Mouse (Mus musculus): Measurements from ENCODE around the gene Svep1. TPM values are rescaled to one million over a fixed set of nuclear protein-coding genes. Genes with fewer than 3 reads are reported as not detected.

Svep1 gene
- total and polyA plus RNA-seq, 3 experiments = not detected

GRCm38 (mm10) chr4:58127024-58127423 lies 79.6 kb downstream of the Svep1 start:
- H3K4me3 ChIP-seq (ENCODE audit: control insufficient read depth in 1 of 2, insufficient read depth in 1 of 2, low read depth in 2 of 2, low read length in 2 of 2) = no peak overlapping the region
- no peak for DNase-seq (ENCODE audit: low read depth, low spot score)
- H3K27ac ChIP-seq (ENCODE audit: control insufficient read depth, low read depth, low read length) = no peak overlapping the region
- H3K4me1 ChIP-seq (ENCODE audit: control insufficient read depth in 1 of 2, insufficient read depth in 2 of 2, low read length in 2 of 2) = no peaks in the 10 kb centered on the region
- H3K27me3 ChIP-seq (ENCODE audit: control insufficient read depth in 1 of 2, insufficient read depth in 2 of 2, low read length in 2 of 2) = peaks cover 0 to 2% of the 10 kb centered on the region in 2 experiments; a peak in 1 of 4 replicates
- H3K9me3 ChIP-seq (replicated peaks; ENCODE audit: insufficient read depth, low read length) = no peaks in the 10 kb centered on the region
- TF ChIP-seq NELFE (IDR thresholded peaks at IDR 0.05; ENCODE audit: low read depth, low read length) = no peak
- peak; percentile 62; the same call in 1 of the 2 replicates for TF ChIP-seq RCOR1 (IDR thresholded peaks at IDR 0.05; ENCODE audit: low read depth, low read length)
- H3K36me3 ChIP-seq (ENCODE audit: control insufficient read depth in 1 of 2, insufficient read depth in 2 of 2, low read length in 2 of 2) = no peaks in the 10 kb centered on the region
- H3K79me2 ChIP-seq (ENCODE audit: control insufficient read depth, insufficient read depth, low read length, poor library complexity) = no peaks in the 10 kb centered on the region
- no peak overlapping the region for H3K9ac ChIP-seq (ENCODE audit: control insufficient read depth, low read depth, low read length, poor library complexity, severe bottlenecking)

DNA sequence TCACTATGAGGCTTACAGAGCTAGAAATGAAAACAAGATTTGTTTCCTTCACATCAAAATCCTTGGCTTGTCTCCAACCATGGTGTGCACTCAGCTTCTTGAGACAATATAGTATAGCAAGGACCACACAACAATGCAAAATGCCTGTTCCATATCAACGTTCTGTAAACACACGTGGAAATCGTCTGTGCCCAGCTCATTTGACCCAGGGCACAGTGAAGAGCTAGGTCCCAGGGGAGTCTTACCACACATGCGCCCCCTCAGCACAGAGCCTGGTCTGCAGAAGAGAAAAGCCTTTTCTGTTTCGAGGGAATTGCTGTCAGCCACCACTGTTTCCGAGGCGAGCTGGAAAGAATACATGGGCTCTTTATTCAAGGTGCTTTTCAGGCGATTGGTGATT lies 91.2 kb downstream of the Svep1 start:
- TF ChIP-seq EP300 (IDR thresholded peaks at IDR 0.05; ENCODE audit: low read depth in 1 of 2, low read length in 2 of 2) = no peak
- TF ChIP-seq CTCF (IDR thresholded peaks at IDR 0.05 in 2 of 3, conservative IDR thresholded peaks at IDR 0.05 in 1 of 3; ENCODE audit: control insufficient read depth in 1 of 3, insufficient read depth in 1 of 3, low read depth in 2 of 3, low read length in 3 of 3, poor library complexity in 1 of 3, severe bottlenecking in 1 of 3) = no peak
- TF ChIP-seq USF2 (IDR thresholded peaks at IDR 0.05; ENCODE audit: borderline replicate concordance in 1 of 2, insufficient read depth in 1 of 2, low read depth in 1 of 2, low read length in 2 of 2) = no peak
- no peak for TF ChIP-seq NELFE (IDR thresholded peaks at IDR 0.05; ENCODE audit: low read depth, low read length)
- TF ChIP-seq GABPA (IDR thresholded peaks at IDR 0.05; ENCODE audit: low read depth, low read length) = no peak
- TF ChIP-seq ZC3H11A (IDR thresholded peaks at IDR 0.05; ENCODE audit: low read depth, low read length) = no peak
- TF ChIP-seq ZKSCAN1 (IDR thresholded peaks at IDR 0.05; ENCODE audit: low read depth, low read length) = no peak
- no peak for TF ChIP-seq HCFC1 (IDR thresholded peaks at IDR 0.05; ENCODE audit: low read depth, low read length)
- no peak for TF ChIP-seq USF1 (IDR thresholded peaks at IDR 0.05; ENCODE audit: low read depth, low read length)
- TF ChIP-seq KAT2A (conservative IDR thresholded peaks at IDR 0.05; ENCODE audit: low read depth, low read length) = no peak
- TF ChIP-seq ZMIZ1 (IDR thresholded peaks at IDR 0.05; ENCODE audit: low read depth, low read length) = no peak
- TF ChIP-seq MEF2A (IDR thresholded peaks at IDR 0.05; ENCODE audit: extremely low read depth, insufficient replicate concordance, low read depth, low read length, poor library complexity, severe bottlenecking) = no peak
- no peak for TF ChIP-seq TCF12 (IDR thresholded peaks at IDR 0.05; ENCODE audit: low read depth, low read length)
- no peak for TF ChIP-seq SIN3A (IDR thresholded peaks at IDR 0.05; ENCODE audit: low read length)
- no peak for TF ChIP-seq TBP (IDR thresholded peaks at IDR 0.05; ENCODE audit: low read depth, low read length)
- no peak for TF ChIP-seq MYB (IDR thresholded peaks at IDR 0.05; ENCODE audit: low read depth, low read length)
- no peak for TF ChIP-seq NRF1 (IDR thresholded peaks at IDR 0.05; ENCODE audit: insufficient read depth, low read depth, low read length, poor library complexity, severe bottlenecking)
- TF ChIP-seq JUND (IDR thresholded peaks at IDR 0.05; ENCODE audit: low read depth, low read length) = no peak
- no peak for TF ChIP-seq MXI1 (IDR thresholded peaks at IDR 0.05; ENCODE audit: low read depth, low read length)
- no peak for TF ChIP-seq SMC3 (IDR thresholded peaks at IDR 0.05; ENCODE audit: low read depth, low read length)
- H3K4me1 ChIP-seq (ENCODE audit: control insufficient read depth in 1 of 2, insufficient read depth in 2 of 2, low read length in 2 of 2) = no peaks in the 10 kb centered on the region
- no peaks in the 10 kb centered on the region; a peak in 1 of 4 replicates for H3K27me3 ChIP-seq (ENCODE audit: control insufficient read depth in 1 of 2, insufficient read depth in 2 of 2, low read length in 2 of 2)
- H3K9me3 ChIP-seq (replicated peaks; ENCODE audit: insufficient read depth, low read length) = no peaks in the 10 kb centered on the region
- no peaks in the 10 kb centered on the region for H3K36me3 ChIP-seq (ENCODE audit: control insufficient read depth in 1 of 2, insufficient read depth in 2 of 2, low read length in 2 of 2)
- no peaks in the 10 kb centered on the region for H3K79me2 ChIP-seq (ENCODE audit: control insufficient read depth, insufficient read depth, low read length, poor library complexity)
- no peak overlapping the region for H3K9ac ChIP-seq (ENCODE audit: control insufficient read depth, low read depth, low read length, poor library complexity, severe bottlenecking)
- H3K4me3 ChIP-seq (ENCODE audit: control insufficient read depth in 1 of 2, insufficient read depth in 1 of 2, low read depth in 2 of 2, low read length in 2 of 2) = no peak overlapping the region
- DNase-seq (ENCODE audit: low read depth, low spot score) = no peak
- no peak overlapping the region for H3K27ac ChIP-seq (ENCODE audit: control insufficient read depth, low read depth, low read length)

Measured in MEL (cell line).